Mouse (Mus musculus): ENCODE results near the gene Lpp.

DNA sequence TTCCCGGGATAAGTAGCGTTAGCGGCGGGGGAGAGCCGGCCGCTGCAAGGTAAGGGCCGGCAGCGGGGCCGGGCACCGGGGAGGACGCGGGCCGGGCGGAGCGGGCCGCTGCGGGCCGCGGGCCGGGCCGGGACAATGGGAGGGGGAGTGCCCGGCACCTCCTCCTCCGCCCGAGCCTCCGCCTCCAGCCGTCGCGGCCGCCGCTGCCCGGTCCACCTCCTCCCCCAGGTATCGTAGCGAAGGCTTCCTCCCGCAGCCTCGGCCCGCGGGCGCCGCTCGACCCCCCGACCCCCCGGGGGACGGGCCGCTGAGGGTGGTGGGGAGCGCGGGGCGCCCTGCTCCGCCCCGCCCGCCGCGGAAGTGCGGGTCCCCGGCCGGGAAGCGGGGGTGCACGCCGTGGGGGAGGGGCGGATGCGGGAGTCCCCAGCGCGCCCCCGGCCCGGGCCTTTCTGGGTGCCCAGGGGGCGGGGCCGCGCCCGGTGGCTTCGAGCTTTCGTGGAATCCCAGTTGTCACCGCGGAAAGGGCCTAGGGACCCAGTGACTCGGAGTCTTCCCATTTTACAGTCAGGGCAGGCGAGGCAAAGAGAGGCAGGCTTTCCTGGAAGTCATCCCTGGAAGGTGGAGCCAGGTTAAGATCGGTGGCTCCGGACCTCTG is 376 bp downstream of the Lpp start:
- TF ChIP-seq POLR2A (IDR thresholded peaks at IDR 0.05; ENCODE audit: insufficient read depth, low read depth, low read length) = peak; percentile 32; the same call in 1 of the 2 replicates
- TF ChIP-seq CTCF (IDR thresholded peaks at IDR 0.05) = no peak
- TF ChIP-seq EP300 (IDR thresholded peaks at IDR 0.05; ENCODE audit: insufficient read depth, low read depth, low read length) = no peak
